30 mouse cellular contexts compared by ENCODE assay signal in the genomic region with DNA sequence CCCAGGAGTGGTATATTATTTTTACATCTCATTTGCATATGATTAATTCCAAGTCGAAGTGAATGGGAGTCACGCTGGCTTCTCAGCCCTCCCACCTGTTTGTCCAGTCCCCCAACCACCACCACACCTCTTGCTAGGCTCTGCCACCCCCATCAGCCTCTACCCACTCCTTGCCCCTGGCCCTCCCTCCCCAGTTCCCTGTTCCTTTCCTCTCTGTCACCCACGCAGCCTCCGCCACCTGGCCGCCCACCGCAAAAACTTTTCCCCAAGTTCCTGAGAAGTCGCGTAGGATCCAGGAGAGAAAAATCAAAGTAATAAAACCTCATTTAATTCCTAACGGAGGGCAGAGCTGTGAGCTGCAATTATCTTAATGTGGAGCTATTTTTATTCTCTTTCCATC. TPM values are rescaled to one million over a fixed set of nuclear protein-coding genes. Genes with fewer than 3 reads are reported as not detected.
DNase-seq lines count a peak whose midpoint lies in the region; ATAC-seq lines count a peak whose summit lies in the region.
"Had no signal": no experiment of that assay in that cellular context is flagged by ENCODE, and none has a peak within 500 bp of the region (broad histone marks: within the 10 kb centered on the region; RNA-seq: fewer than 3 reads in every experiment).

No protein-coding gene starts in this region.

- H3K9ac ChIP-seq in heart, embryonic 12.5 days, result no peak overlapping the region
- H3K9ac ChIP-seq in heart, embryonic 11.5 days (ENCODE audit: low read depth, low read length), result no peak overlapping the region
- H3K9ac ChIP-seq in limb, embryonic 11.5 days (ENCODE audit: low read length), result no peak overlapping the region
- H3K9ac ChIP-seq: heart, embryonic 15.5 days; hindbrain, embryonic 12.5 days; liver, embryonic 12.5 days; liver, postnatal 0 days; midbrain, embryonic 12.5 days; neural tube, embryonic 13.5 days had no signal

- H3K4me1 ChIP-seq in heart, embryonic 12.5 days (replicated peaks), result peaks cover 38% of the 10 kb centered on the region
- H3K4me1 ChIP-seq in heart, embryonic 11.5 days (ENCODE audit: control insufficient read depth, insufficient read depth, low read length), result peaks cover 8% of the 10 kb centered on the region; the same call in 1 of the 2 replicates
- peaks cover 18% of the 10 kb centered on the region for H3K4me1 ChIP-seq in limb, embryonic 11.5 days (ENCODE audit: control insufficient read depth, insufficient read depth, low read length)
- peaks cover 27% of the 10 kb centered on the region for H3K4me1 ChIP-seq in limb, embryonic 10.5 days

- 0 out of 2 replicates have a peak overlapping the region, but pooled peaks have one; percentile 4 for H3K4me3 ChIP-seq in heart, embryonic 12.5 days
- no peak overlapping the region for H3K4me3 ChIP-seq in heart, embryonic 11.5 days (ENCODE audit: low read depth, low read length)
- no peak overlapping the region for H3K4me3 ChIP-seq in limb, embryonic 11.5 days (ENCODE audit: low read depth, low read length)
- no peak overlapping the region for H3K4me3 ChIP-seq in limb, embryonic 10.5 days
- H3K4me3 ChIP-seq: erythroblast, embryonic 14.5 days; hindbrain, embryonic 12.5 days; liver, embryonic 12.5 days; neural tube, embryonic 13.5 days had no signal

- ATAC-seq in heart, embryonic 12.5 days (ENCODE audit: insufficient number of reproducible peaks, low FRiP score), result no peak
- no peak for ATAC-seq in heart, embryonic 11.5 days (replicated peaks; ENCODE audit: insufficient number of reproducible peaks, low FRiP score, low TSS enrichment)
- ATAC-seq in limb, embryonic 11.5 days (ENCODE audit: insufficient number of reproducible peaks, low FRiP score, low TSS enrichment, low read depth), result no peak
- ATAC-seq: activated CD4-positive, CD25-positive, alpha-beta regulatory T cell, adult 4 months; CD4-positive, CD25-positive, alpha-beta regulatory T cell, adult 4 months; liver, embryonic 12.5 days; liver, postnatal 0 days had no signal

- peak overlapping the region; percentile 66; the same call in 1 of the 2 replicates for H3K4me2 ChIP-seq in heart, embryonic 12.5 days
- no peak overlapping the region for H3K4me2 ChIP-seq in heart, embryonic 11.5 days
- H3K4me2 ChIP-seq in limb, embryonic 11.5 days (ENCODE audit: low read depth, severe bottlenecking), result no peak overlapping the region

- peaks cover 71% of the 10 kb centered on the region for H3K27me3 ChIP-seq in heart, embryonic 12.5 days (replicated peaks)
- H3K27me3 ChIP-seq in heart, embryonic 11.5 days (ENCODE audit: control insufficient read depth, insufficient read depth, low read length), result peaks cover 66% of the 10 kb centered on the region
- H3K27me3 ChIP-seq in limb, embryonic 11.5 days (ENCODE audit: control insufficient read depth, insufficient read depth, low read length), result peaks cover 76% of the 10 kb centered on the region
- H3K27me3 ChIP-seq in limb, embryonic 10.5 days (ENCODE audit: low read depth, poor library complexity, severe bottlenecking), result peaks cover 98% of the 10 kb centered on the region

- 15% methylated on average over 9 of the region's 9 CpGs for WGBS in heart, embryonic 12.5 days
- WGBS in heart, embryonic 11.5 days (ENCODE audit: insufficient replicate concordance), result 22% methylated on average over 9 of the region's 9 CpGs
- 12% methylated on average over 9 of the region's 9 CpGs for WGBS in limb, embryonic 11.5 days
- 11% methylated on average over 9 of the region's 9 CpGs for WGBS in limb, embryonic 10.5 days

- H3K36me3 ChIP-seq in heart, embryonic 12.5 days, result no peaks in the 10 kb centered on the region
- H3K36me3 ChIP-seq in heart, embryonic 11.5 days (ENCODE audit: control insufficient read depth, insufficient read depth, low read length), result no peaks in the 10 kb centered on the region
- no peaks in the 10 kb centered on the region for H3K36me3 ChIP-seq in limb, embryonic 11.5 days (ENCODE audit: control insufficient read depth, insufficient read depth, low read length)
- H3K36me3 ChIP-seq in limb, embryonic 10.5 days, result no peaks in the 10 kb centered on the region
- H3K36me3 ChIP-seq: heart, embryonic 15.5 days; hindbrain, embryonic 12.5 days; liver, embryonic 12.5 days; midbrain, embryonic 12.5 days; neural tube, embryonic 13.5 days had no signal

- H3K9me3 ChIP-seq in heart, embryonic 12.5 days (replicated peaks), result no peaks in the 10 kb centered on the region
- no peaks in the 10 kb centered on the region for H3K9me3 ChIP-seq in heart, embryonic 11.5 days (replicated peaks; ENCODE audit: control insufficient read depth, low read length)
- no peaks in the 10 kb centered on the region for H3K9me3 ChIP-seq in limb, embryonic 11.5 days (ENCODE audit: control insufficient read depth, low read length)
- H3K9me3 ChIP-seq in limb, embryonic 10.5 days (replicated peaks), result no peaks in the 10 kb centered on the region
- H3K9me3 ChIP-seq: heart, embryonic 15.5 days; hindbrain, embryonic 12.5 days; liver, embryonic 12.5 days; midbrain, embryonic 12.5 days; neural tube, embryonic 13.5 days had no signal

- DNase-seq in limb, embryonic 11.5 days (ENCODE audit: low spot score), result peak; percentile 20
- no peak for DNase-seq in limb, embryonic 10.5 days (ENCODE audit: low spot score)
- DNase-seq in A20 (ENCODE audit: low read depth, low spot score), result peak; percentile 17
- peak; percentile 59 for DNase-seq in brain, adult 2 months (ENCODE audit: low read depth, low spot score)
- no peak for DNase-seq in cerebellum, postnatal 14 days
- DNase-seq: adrenal gland, adult 2 months; cerebellum, adult 8-10 months; gastrocnemius, postnatal 10 days; heart, postnatal 36 days; kidney, adult 11 months; kidney, postnatal 14 days; layer of hippocampus, adult 9-11 months; liver, postnatal 0 days; lung, postnatal 36 days had no signal

- no peak overlapping the region for H3K27ac ChIP-seq in heart, embryonic 12.5 days (ENCODE audit: poor library complexity, severe bottlenecking)
- H3K27ac ChIP-seq in heart, embryonic 11.5 days (ENCODE audit: low read depth, low read length), result no peak overlapping the region
- no peak overlapping the region for H3K27ac ChIP-seq in limb, embryonic 11.5 days (replicated peaks; ENCODE audit: low read depth, low read length)
- H3K27ac ChIP-seq in limb, embryonic 10.5 days, result no peak overlapping the region
- H3K27ac ChIP-seq: heart, embryonic 15.5 days; hindbrain, embryonic 12.5 days; liver, embryonic 12.5 days; midbrain, embryonic 12.5 days; neural tube, embryonic 13.5 days had no signal

RNA-seq across cellular contexts. Expression of gene Ppp1r1b, which starts 2.0 kb away (rescaled TPM):
- 30.4 and 32.2 TPM in 2 replicates for polyA plus RNA-seq in heart, embryonic 12.5 days (2016; fragmentation: Nextera tagmentation; extraction: Ambion mirVana)
- polyA plus RNA-seq in heart, embryonic 11.5 days (2014; fragmentation: Nextera tagmentation; extraction: Ambion mirVana), result 13.6 and 15.3 TPM in 2 replicates
- 0.17 TPM in 1 of 2 replicates, not detected in the other for polyA plus RNA-seq in limb, embryonic 11.5 days (2014; fragmentation: Nextera tagmentation; extraction: Ambion mirVana)
- polyA plus RNA-seq in limb, embryonic 10.5 days (2016; fragmentation: Nextera tagmentation; extraction: Ambion mirVana), result 0.13 TPM in 2 replicates
- polyA plus RNA-seq: activated CD4-positive, CD25-positive, alpha-beta regulatory T cell, adult 4 months; CD4-positive, CD25-positive, alpha-beta regulatory T cell, adult 4 months had no signal

RNA-seq across cellular contexts. Expression of gene Stard3, which starts 12.0 kb away (rescaled TPM):
- 45.2 and 47.6 TPM in 2 replicates for polyA plus RNA-seq in heart, embryonic 12.5 days (2016; fragmentation: Nextera tagmentation; extraction: Ambion mirVana)
- 39.6 and 40.6 TPM in 2 replicates for polyA plus RNA-seq in heart, embryonic 11.5 days (2014; fragmentation: Nextera tagmentation; extraction: Ambion mirVana)
- 37.7 and 38.3 TPM in 2 replicates for polyA plus RNA-seq in limb, embryonic 11.5 days (2014; fragmentation: Nextera tagmentation; extraction: Ambion mirVana)
- polyA plus RNA-seq in limb, embryonic 10.5 days (2016; fragmentation: Nextera tagmentation; extraction: Ambion mirVana), result 37.8 and 41.3 TPM in 2 replicates

RNA-seq across cellular contexts. Expression of gene Neurod2, which starts 16.7 kb away (rescaled TPM):
- not detected in 2 replicates for polyA plus RNA-seq in heart, embryonic 12.5 days (2016; fragmentation: Nextera tagmentation; extraction: Ambion mirVana)
- polyA plus RNA-seq in heart, embryonic 11.5 days (2014; fragmentation: Nextera tagmentation; extraction: Ambion mirVana), result 0.07 and 0.13 TPM in 2 replicates
- polyA plus RNA-seq in limb, embryonic 11.5 days (2014; fragmentation: Nextera tagmentation; extraction: Ambion mirVana), result not detected in 2 replicates
- polyA plus RNA-seq in limb, embryonic 10.5 days (2016; fragmentation: Nextera tagmentation; extraction: Ambion mirVana), result not detected in 2 replicates
- polyA plus RNA-seq: activated CD4-positive, CD25-positive, alpha-beta regulatory T cell, adult 4 months; adrenal gland, adult 2 months; CD4-positive, CD25-positive, alpha-beta regulatory T cell, adult 4 months; erythroblast, embryonic 14.5 days; gonadal fat pad, adult 2 months; heart, embryonic 15.5 days; kidney, embryonic 14.5 days; liver, embryonic 12.5 days; liver, postnatal 0 days; lung, embryonic 16.5 days; stomach, embryonic 14.5 days; testis, adult 2 months had no signal

RNA-seq across cellular contexts. Expression of gene Tcap, which starts 37.4 kb away (rescaled TPM):
- polyA plus RNA-seq in heart, embryonic 12.5 days (2016; fragmentation: Nextera tagmentation; extraction: Ambion mirVana), result 143 and 152 TPM in 2 replicates
- polyA plus RNA-seq in heart, embryonic 11.5 days (2014; fragmentation: Nextera tagmentation; extraction: Ambion mirVana), result 149 and 151 TPM in 2 replicates
- polyA plus RNA-seq in limb, embryonic 11.5 days (2014; fragmentation: Nextera tagmentation; extraction: Ambion mirVana), result 0.41 and 0.53 TPM in 2 replicates
- 0.16 and 0.40 TPM in 2 replicates for polyA plus RNA-seq in limb, embryonic 10.5 days (2016; fragmentation: Nextera tagmentation; extraction: Ambion mirVana)
- polyA plus RNA-seq: activated CD4-positive, CD25-positive, alpha-beta regulatory T cell, adult 4 months; CD4-positive, CD25-positive, alpha-beta regulatory T cell, adult 4 months; erythroblast, embryonic 14.5 days; forebrain, embryonic 11.5 days; liver, embryonic 12.5 days; testis, adult 2 months had no signal

RNA-seq across cellular contexts. Expression of gene Pnmt, which starts 40.1 kb away (rescaled TPM):
- 1.7 and 2.0 TPM in 2 replicates for polyA plus RNA-seq in heart, embryonic 12.5 days (2016; fragmentation: Nextera tagmentation; extraction: Ambion mirVana)
- 3.9 and 4.8 TPM in 2 replicates for polyA plus RNA-seq in heart, embryonic 11.5 days (2014; fragmentation: Nextera tagmentation; extraction: Ambion mirVana)
- 0.13 and 0.17 TPM in 2 replicates for polyA plus RNA-seq in limb, embryonic 11.5 days (2014; fragmentation: Nextera tagmentation; extraction: Ambion mirVana)
- polyA plus RNA-seq in limb, embryonic 10.5 days (2016; fragmentation: Nextera tagmentation; extraction: Ambion mirVana), result 0.61 TPM in 1 of 2 replicates, not detected in the other
- polyA plus RNA-seq: activated CD4-positive, CD25-positive, alpha-beta regulatory T cell, adult 4 months; CD4-positive, CD25-positive, alpha-beta regulatory T cell, adult 4 months; erythroblast, embryonic 14.5 days; forebrain, embryonic 11.5 days; liver, embryonic 12.5 days; liver, postnatal 0 days; stomach, embryonic 14.5 days had no signal

Comparison
In these comparisons a context has a peak if more than half of its experiments do, and no peak if none do; other contexts are left out.
1. DNase-seq: peak in limb, embryonic 11.5 days (single experiment), A20 (single experiment) and brain, adult 2 months (single experiment); none in limb, embryonic 10.5 days (single experiment) and cerebellum, postnatal 14 days (0 of 2).
2. RNA of gene Ppp1r1b, which starts 2.0 kb away (polyA plus RNA-seq): 30.4 to 32.2 TPM in heart, embryonic 12.5 days and 13.6 to 15.3 TPM in heart, embryonic 11.5 days; 0.17 TPM in limb, embryonic 11.5 days and 0.13 TPM in limb, embryonic 10.5 days; every median in the first group is over 10 times any median in the second.